ENCODE assay signal across 29 mouse cellular contexts in the genomic region with DNA sequence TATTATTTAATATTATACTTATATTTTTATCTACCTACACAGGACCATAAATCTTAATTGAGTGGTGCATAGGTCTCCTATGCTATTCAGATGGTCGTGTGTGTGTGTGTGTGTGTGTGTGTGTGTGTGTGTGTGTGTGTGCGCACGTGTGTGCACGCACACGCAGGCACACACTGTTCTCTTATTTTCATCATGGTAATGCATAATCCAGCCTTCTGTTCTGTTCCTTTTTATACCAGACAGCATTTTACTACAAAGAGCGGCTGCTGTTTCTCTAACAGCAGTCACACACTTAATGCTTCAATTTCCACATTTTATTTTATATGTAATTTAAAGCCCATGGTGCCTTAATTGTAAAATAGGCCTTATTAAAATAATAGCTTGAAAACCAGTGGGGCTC.
DNase-seq lines count a peak whose midpoint lies in the region; ATAC-seq and TF ChIP-seq lines count a peak whose summit lies in the region.
"Had no signal": no experiment of that assay in that cellular context is flagged by ENCODE, and none has a peak within 500 bp of the region (broad histone marks: within the 10 kb centered on the region; RNA-seq: fewer than 3 reads in every experiment).

No protein-coding gene starts in this region.

- peaks cover 7% of the 10 kb centered on the region; the same call in 1 of the 2 replicates for H3K4me1 ChIP-seq in forebrain, embryonic 13.5 days
- no peaks in the 10 kb centered on the region for H3K4me1 ChIP-seq in forebrain, embryonic 11.5 days (replicated peaks; ENCODE audit: control insufficient read depth, insufficient read depth, low read length)
- H3K4me1 ChIP-seq in midbrain, embryonic 13.5 days (replicated peaks): 0 out of 2 replicates have a peak, but pooled peaks cover 9% of the 10 kb centered on the region
- H3K4me1 ChIP-seq in midbrain, postnatal 0 days (ENCODE audit: insufficient read depth, low read length): 0 out of 2 replicates have a peak, but pooled peaks cover 4% of the 10 kb centered on the region
- 0 out of 2 replicates have a peak, but pooled peaks cover 2% of the 10 kb centered on the region for H3K4me1 ChIP-seq in hindbrain, embryonic 11.5 days (replicated peaks; ENCODE audit: control insufficient read depth, insufficient read depth, low read length)
- H3K4me1 ChIP-seq in hindbrain, embryonic 16.5 days (ENCODE audit: control insufficient read depth, insufficient read depth, low read depth, low read length): peaks cover 3% of the 10 kb centered on the region; the same call in 1 of the 2 replicates
- H3K4me1 ChIP-seq: embryonic facial prominence, embryonic 10.5 days; embryonic facial prominence, embryonic 15.5 days; heart, embryonic 10.5 days; heart, embryonic 15.5 days; liver, embryonic 12.5 days; megakaryocyte, embryonic 14.5 days had no signal

- DNase-seq in forebrain, embryonic 11.5 days (ENCODE audit: low spot score): no peak
- no peak for DNase-seq in midbrain, postnatal 0 days (ENCODE audit: low spot score)
- DNase-seq in hindbrain, embryonic 11.5 days (ENCODE audit: low spot score): no peak
- DNase-seq in thymus, postnatal 0 days (ENCODE audit: low spot score): no peak
- no peak for DNase-seq in lung, postnatal 10 days
- DNase-seq: adrenal gland, adult 2 months; adrenal gland, postnatal 36 days; cerebellum, adult 8-10 months; cerebellum, postnatal 25 days; gastrocnemius, postnatal 25 days; heart, adult 11 months; kidney, postnatal 14 days; liver, postnatal 0 days; lung, postnatal 4 days; retina, postnatal 1 day; right cerebral cortex, postnatal 14 days; thymus, postnatal 14 days had no signal

- peak; percentile 51 for ATAC-seq in forebrain, embryonic 13.5 days
- no peak for ATAC-seq in forebrain, embryonic 11.5 days (replicated peaks; ENCODE audit: low FRiP score)
- ATAC-seq in midbrain, embryonic 13.5 days: no peak
- no peak for ATAC-seq in midbrain, postnatal 0 days (ENCODE audit: low FRiP score)
- no peak for ATAC-seq in hindbrain, embryonic 11.5 days (ENCODE audit: low FRiP score)
- ATAC-seq in hindbrain, embryonic 16.5 days: peak; percentile 40; the same call in 1 of the 2 replicates
- ATAC-seq: activated CD4-positive, CD25-positive, alpha-beta regulatory T cell, adult 4 months; intestine, postnatal 0 days; liver, embryonic 12.5 days; liver, postnatal 0 days had no signal

- H3K36me3 ChIP-seq in forebrain, embryonic 13.5 days (ENCODE audit: poor library complexity, severe bottlenecking): no peaks in the 10 kb centered on the region
- H3K36me3 ChIP-seq in forebrain, embryonic 11.5 days (ENCODE audit: control insufficient read depth, insufficient read depth, low read length): no peaks in the 10 kb centered on the region
- H3K36me3 ChIP-seq in midbrain, embryonic 13.5 days: no peaks in the 10 kb centered on the region
- H3K36me3 ChIP-seq in midbrain, postnatal 0 days (ENCODE audit: insufficient read depth, low read length): no peaks in the 10 kb centered on the region
- H3K36me3 ChIP-seq in hindbrain, embryonic 11.5 days (ENCODE audit: control insufficient read depth, insufficient read depth, low read length): no peaks in the 10 kb centered on the region
- H3K36me3 ChIP-seq in hindbrain, embryonic 16.5 days (ENCODE audit: control insufficient read depth, insufficient read depth, low read length): no peaks in the 10 kb centered on the region
- H3K36me3 ChIP-seq: embryonic facial prominence, embryonic 10.5 days; embryonic facial prominence, embryonic 15.5 days; heart, embryonic 10.5 days; heart, embryonic 15.5 days; liver, embryonic 12.5 days had no signal

- no peak overlapping the region for H3K9ac ChIP-seq in forebrain, embryonic 13.5 days
- H3K9ac ChIP-seq in forebrain, embryonic 11.5 days (ENCODE audit: low read length): no peak overlapping the region
- H3K9ac ChIP-seq in midbrain, embryonic 13.5 days (replicated peaks): no peak overlapping the region
- no peak overlapping the region for H3K9ac ChIP-seq in midbrain, postnatal 0 days (replicated peaks; ENCODE audit: low read length, poor library complexity, severe bottlenecking)
- H3K9ac ChIP-seq in hindbrain, embryonic 11.5 days (ENCODE audit: low read depth, low read length): no peak overlapping the region
- no peak overlapping the region for H3K9ac ChIP-seq in hindbrain, embryonic 16.5 days (ENCODE audit: low read depth, low read length)
- H3K9ac ChIP-seq: embryonic facial prominence, embryonic 15.5 days; heart, embryonic 15.5 days; liver, embryonic 12.5 days; liver, postnatal 0 days had no signal

- H3K27ac ChIP-seq in forebrain, embryonic 13.5 days: no peak overlapping the region
- no peak overlapping the region for H3K27ac ChIP-seq in forebrain, embryonic 11.5 days (ENCODE audit: low read depth, low read length)
- H3K27ac ChIP-seq in midbrain, embryonic 13.5 days: peak overlapping the region; percentile 32; the same call in 1 of the 2 replicates
- no peak overlapping the region for H3K27ac ChIP-seq in midbrain, postnatal 0 days (ENCODE audit: low read depth, low read length)
- H3K27ac ChIP-seq in hindbrain, embryonic 11.5 days (ENCODE audit: low read depth, low read length): peak overlapping the region; percentile 43
- H3K27ac ChIP-seq in hindbrain, embryonic 16.5 days (ENCODE audit: low read depth, low read length): peak overlapping the region; percentile 14; the same call in 1 of the 2 replicates
- H3K27ac ChIP-seq: embryonic facial prominence, embryonic 10.5 days; embryonic facial prominence, embryonic 15.5 days; heart, embryonic 10.5 days; heart, embryonic 15.5 days; liver, embryonic 12.5 days had no signal

- 85% methylated on average over 6 of the region's 6 CpGs for WGBS in forebrain, embryonic 13.5 days
- WGBS in forebrain, embryonic 11.5 days: 92% methylated on average over 6 of the region's 6 CpGs
- WGBS in midbrain, embryonic 13.5 days: 83% methylated on average over 6 of the region's 6 CpGs
- 90% methylated on average over 6 of the region's 6 CpGs for WGBS in midbrain, postnatal 0 days
- WGBS in hindbrain, embryonic 11.5 days: 78% methylated on average over 6 of the region's 6 CpGs
- 63% methylated on average over 6 of the region's 6 CpGs for WGBS in hindbrain, embryonic 16.5 days

- H3K4me2 ChIP-seq in forebrain, embryonic 13.5 days: no peak overlapping the region
- H3K4me2 ChIP-seq in forebrain, embryonic 11.5 days (ENCODE audit: low read depth, low read length, severe bottlenecking): no peak overlapping the region
- no peak overlapping the region for H3K4me2 ChIP-seq in midbrain, embryonic 13.5 days (replicated peaks)
- H3K4me2 ChIP-seq in midbrain, postnatal 0 days (ENCODE audit: low read depth, low read length, poor library complexity, severe bottlenecking): no peak overlapping the region
- no peak overlapping the region for H3K4me2 ChIP-seq in hindbrain, embryonic 11.5 days (replicated peaks; ENCODE audit: low read depth, low read length)
- H3K4me2 ChIP-seq in hindbrain, embryonic 16.5 days (ENCODE audit: low read length): no peak overlapping the region
- H3K4me2 ChIP-seq: embryonic facial prominence, embryonic 15.5 days; heart, embryonic 15.5 days; liver, embryonic 12.5 days had no signal

- TF ChIP-seq CTCF in midbrain, postnatal 0 days (IDR thresholded peaks at IDR 0.05): no peak

- H3K4me3 ChIP-seq in forebrain, embryonic 13.5 days: no peak overlapping the region
- H3K4me3 ChIP-seq in forebrain, embryonic 11.5 days (ENCODE audit: low read depth, low read length): no peak overlapping the region
- no peak overlapping the region for H3K4me3 ChIP-seq in midbrain, embryonic 13.5 days (replicated peaks)
- H3K4me3 ChIP-seq in midbrain, postnatal 0 days (ENCODE audit: low read depth, low read length): no peak overlapping the region
- H3K4me3 ChIP-seq in hindbrain, embryonic 11.5 days (ENCODE audit: low read depth, low read length): no peak overlapping the region
- no peak overlapping the region for H3K4me3 ChIP-seq in hindbrain, embryonic 16.5 days (ENCODE audit: low read length)
- H3K4me3 ChIP-seq: embryonic facial prominence, embryonic 10.5 days; embryonic facial prominence, embryonic 15.5 days; heart, embryonic 10.5 days; heart, embryonic 15.5 days; liver, embryonic 12.5 days; megakaryocyte, embryonic 14.5 days had no signal

- no peaks in the 10 kb centered on the region for H3K9me3 ChIP-seq in forebrain, embryonic 13.5 days (replicated peaks)
- H3K9me3 ChIP-seq in forebrain, embryonic 11.5 days (ENCODE audit: control insufficient read depth, low read length): no peaks in the 10 kb centered on the region
- no peaks in the 10 kb centered on the region for H3K9me3 ChIP-seq in midbrain, embryonic 13.5 days
- H3K9me3 ChIP-seq in midbrain, postnatal 0 days (ENCODE audit: low read length): no peaks in the 10 kb centered on the region
- H3K9me3 ChIP-seq in hindbrain, embryonic 11.5 days (ENCODE audit: control insufficient read depth, low read length): no peaks in the 10 kb centered on the region
- H3K9me3 ChIP-seq in hindbrain, embryonic 16.5 days (ENCODE audit: control insufficient read depth, low read length): no peaks in the 10 kb centered on the region
- H3K9me3 ChIP-seq: embryonic facial prominence, embryonic 10.5 days; embryonic facial prominence, embryonic 15.5 days; heart, embryonic 10.5 days; heart, embryonic 15.5 days; liver, embryonic 12.5 days; megakaryocyte, embryonic 14.5 days had no signal

- no peaks in the 10 kb centered on the region for H3K27me3 ChIP-seq in forebrain, embryonic 13.5 days
- no peaks in the 10 kb centered on the region for H3K27me3 ChIP-seq in forebrain, embryonic 11.5 days (ENCODE audit: control insufficient read depth, insufficient read depth, low read length)
- H3K27me3 ChIP-seq in midbrain, embryonic 13.5 days: no peaks in the 10 kb centered on the region
- H3K27me3 ChIP-seq in midbrain, postnatal 0 days (ENCODE audit: insufficient read depth, low read length): no peaks in the 10 kb centered on the region
- H3K27me3 ChIP-seq in hindbrain, embryonic 11.5 days (ENCODE audit: control insufficient read depth, insufficient read depth, low read length): no peaks in the 10 kb centered on the region
- H3K27me3 ChIP-seq in hindbrain, embryonic 16.5 days (replicated peaks; ENCODE audit: control insufficient read depth, insufficient read depth, low read length): no peaks in the 10 kb centered on the region
- H3K27me3 ChIP-seq: CH12.LX; embryonic facial prominence, embryonic 15.5 days; heart, embryonic 15.5 days; liver, embryonic 12.5 days; megakaryocyte, embryonic 14.5 days had no signal

Comparison
In these comparisons a context has a peak if more than half of its experiments do, and no peak if none do; other contexts are left out.
1. ATAC-seq: peak in forebrain, embryonic 13.5 days (single experiment) and hindbrain, embryonic 16.5 days (single experiment); none in forebrain, embryonic 11.5 days (single experiment), midbrain, embryonic 13.5 days (single experiment), midbrain, postnatal 0 days (single experiment) and hindbrain, embryonic 11.5 days (single experiment).
2. H3K27ac ChIP-seq: peak in midbrain, embryonic 13.5 days (single experiment), hindbrain, embryonic 11.5 days (single experiment) and hindbrain, embryonic 16.5 days (single experiment); none in forebrain, embryonic 13.5 days (single experiment), forebrain, embryonic 11.5 days (single experiment) and midbrain, postnatal 0 days (single experiment).